Mouse (Mus musculus) T-cell, adult 2 months (primary cell): ENCODE data around the gene Acvr1.

ENCODE experiments used
- DNase-seq: peaks from one replicate; pipeline ENCODE4 v3.0.0; 2022; ENCODE audit warnings: low spot score

Acvr1 gene

DNA sequence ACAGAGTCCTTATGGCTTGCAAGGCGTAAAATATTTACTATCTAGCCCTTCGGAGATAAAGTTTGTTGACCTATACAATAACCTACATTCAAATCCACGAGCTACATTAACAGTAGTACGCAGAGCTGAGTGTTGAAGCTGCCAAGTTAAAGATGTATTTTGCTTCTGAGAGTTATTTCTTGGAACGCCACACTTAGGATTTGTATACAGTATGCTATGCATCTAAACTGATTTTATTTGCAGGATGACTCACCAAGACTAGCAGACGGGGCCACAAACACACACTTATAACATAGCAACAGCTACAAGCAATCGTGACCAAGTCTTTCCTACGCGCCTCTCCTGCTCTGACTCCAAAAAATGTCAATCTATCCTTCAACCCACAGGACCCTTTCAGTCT lies 46.2 kb downstream of the Acvr1 start:
- DNase-seq = no peak

DNA sequence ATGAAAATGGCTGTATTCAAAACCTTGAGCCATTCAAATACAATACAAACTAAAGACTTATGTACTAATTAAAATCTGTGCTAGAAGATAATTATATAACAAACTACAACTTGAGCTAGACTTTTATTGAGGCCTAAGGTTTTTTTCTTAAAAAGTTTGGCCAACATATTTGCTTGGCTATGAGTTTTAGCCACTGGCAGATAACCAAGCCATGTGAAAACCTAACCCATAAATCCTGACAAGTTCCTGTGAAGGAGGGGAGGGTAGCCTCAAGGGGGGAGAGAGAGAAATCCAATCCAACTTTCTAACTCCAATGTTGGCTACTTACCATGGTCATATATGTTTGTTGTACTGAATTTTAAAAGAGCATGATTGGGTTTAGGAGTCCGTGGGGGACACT lies 48.4 kb downstream of the Acvr1 start:
- no peak for DNase-seq

DNA sequence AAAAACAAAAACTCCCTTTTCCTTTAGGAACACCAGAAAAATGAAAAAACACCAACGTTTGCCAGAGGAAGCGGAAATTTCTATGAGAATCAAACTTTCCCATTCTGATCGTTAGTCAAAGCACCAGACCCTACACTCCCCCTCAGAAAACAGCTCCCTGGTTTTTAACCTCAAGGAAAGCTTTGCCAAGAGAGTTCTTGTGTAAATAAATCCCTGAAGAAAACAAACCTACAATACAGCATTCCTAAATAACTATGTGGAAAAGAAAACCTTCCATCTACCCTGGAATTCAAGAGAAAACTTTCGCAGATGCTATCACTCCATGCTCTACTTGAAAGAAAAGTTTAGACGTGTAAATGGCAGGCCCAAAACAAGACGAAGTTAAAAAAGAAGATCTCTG lies 50.0 kb downstream of the Acvr1 start:
- DNase-seq = no peak

DNA sequence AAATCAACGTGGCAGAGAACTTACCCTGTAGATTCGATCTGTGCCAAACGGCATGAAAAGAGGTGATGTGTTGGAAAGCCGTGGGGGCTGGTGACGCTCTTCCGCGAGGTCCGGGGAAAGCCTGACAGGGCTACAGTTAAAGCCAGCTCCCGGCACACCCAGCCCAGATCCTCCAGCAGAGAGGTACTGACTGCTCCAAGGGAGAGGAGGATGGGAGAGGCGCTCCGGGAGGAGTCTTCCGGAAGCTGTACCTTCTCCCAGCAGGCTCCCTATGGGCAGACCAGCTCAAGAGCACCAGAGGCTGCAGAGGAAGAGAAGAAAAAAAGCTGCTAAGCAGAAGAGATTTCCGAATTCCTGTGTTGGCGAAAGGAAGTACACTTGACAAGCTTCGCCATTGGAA lies 51.0 kb downstream of the Acvr1 start:
- DNase-seq = no peak

- no peak for DNase-seq
These were observed 52.5 kb downstream of the Acvr1 start for GRCm38 (mm10) chr2:58514489-58514888.

DNA sequence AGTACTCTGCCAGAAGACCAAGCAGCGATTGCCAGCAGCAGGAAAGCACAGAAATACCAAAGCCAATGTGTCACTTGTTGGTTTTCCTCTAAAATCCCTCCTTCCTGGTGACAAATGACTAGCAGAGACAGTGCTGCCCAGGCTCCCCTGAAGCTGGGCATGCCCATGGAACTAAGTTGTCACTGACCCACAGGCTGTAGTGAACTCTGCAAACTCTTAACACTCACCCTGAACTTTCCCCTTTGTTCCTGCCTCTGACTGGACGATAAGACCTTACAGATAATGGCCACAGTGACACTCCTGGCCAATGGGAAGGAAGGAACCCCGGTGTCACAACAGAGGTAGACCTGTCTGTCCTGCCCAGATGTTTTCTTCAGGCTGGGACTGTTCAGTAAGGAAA lies 53.7 kb downstream of the Acvr1 start:
- no peak for DNase-seq

DNA sequence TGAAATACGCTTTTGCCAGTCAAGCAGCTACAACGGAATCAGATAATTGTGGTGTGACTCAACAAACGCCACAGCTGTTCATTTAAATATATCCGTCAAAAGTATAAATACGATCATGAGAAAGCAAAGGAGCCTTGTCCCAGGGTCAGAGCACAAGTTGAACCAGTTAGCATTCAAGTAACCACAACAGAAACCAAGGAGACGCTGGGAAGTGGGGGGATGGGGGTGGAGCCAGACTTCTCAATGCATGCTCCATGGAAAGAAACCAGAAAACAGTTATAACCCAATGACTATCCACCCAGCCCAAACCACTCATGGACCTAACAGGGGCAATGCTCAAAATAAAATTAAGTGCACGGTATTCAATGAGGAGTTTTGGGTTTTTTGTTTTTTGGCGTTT lies 56.8 kb downstream of the Acvr1 start:
- no peak for DNase-seq

DNA sequence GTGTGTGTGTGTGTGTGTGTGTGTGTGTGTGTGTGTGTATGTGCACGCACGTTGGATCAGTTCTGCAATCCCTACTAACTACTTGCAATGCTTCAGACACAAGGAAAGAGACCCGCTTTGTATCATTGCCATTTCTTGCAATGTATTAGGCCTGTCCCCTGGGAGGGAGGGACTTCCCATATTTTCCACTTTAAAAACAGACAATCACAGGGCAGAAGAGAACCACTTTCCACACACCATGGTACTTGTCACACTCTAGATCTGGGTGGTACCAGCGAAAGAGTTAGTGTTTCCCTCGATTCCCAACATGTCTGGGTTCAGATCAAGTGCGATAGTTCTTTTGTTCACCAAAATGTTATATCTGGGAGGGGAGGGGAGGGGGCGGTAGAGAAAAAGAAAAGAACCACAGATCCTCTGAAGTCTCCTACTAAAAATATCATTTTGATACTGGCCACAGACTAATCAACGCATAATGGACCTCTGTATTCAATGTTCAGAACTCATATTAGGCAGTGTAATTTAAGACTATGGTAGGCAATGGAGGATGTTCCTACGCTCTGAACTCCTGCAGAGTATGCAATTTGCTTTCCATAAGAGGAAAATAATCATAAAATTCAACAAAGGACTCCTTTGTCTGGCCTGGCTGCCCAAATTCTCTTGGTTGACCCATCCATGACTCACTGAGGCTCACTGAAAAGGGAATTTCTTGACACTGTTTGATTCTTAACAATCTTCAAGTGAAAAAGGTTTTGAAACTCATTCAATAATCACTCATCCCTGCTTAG lies 61.5 kb downstream of the Acvr1 start:
- no peak for DNase-seq

DNA sequence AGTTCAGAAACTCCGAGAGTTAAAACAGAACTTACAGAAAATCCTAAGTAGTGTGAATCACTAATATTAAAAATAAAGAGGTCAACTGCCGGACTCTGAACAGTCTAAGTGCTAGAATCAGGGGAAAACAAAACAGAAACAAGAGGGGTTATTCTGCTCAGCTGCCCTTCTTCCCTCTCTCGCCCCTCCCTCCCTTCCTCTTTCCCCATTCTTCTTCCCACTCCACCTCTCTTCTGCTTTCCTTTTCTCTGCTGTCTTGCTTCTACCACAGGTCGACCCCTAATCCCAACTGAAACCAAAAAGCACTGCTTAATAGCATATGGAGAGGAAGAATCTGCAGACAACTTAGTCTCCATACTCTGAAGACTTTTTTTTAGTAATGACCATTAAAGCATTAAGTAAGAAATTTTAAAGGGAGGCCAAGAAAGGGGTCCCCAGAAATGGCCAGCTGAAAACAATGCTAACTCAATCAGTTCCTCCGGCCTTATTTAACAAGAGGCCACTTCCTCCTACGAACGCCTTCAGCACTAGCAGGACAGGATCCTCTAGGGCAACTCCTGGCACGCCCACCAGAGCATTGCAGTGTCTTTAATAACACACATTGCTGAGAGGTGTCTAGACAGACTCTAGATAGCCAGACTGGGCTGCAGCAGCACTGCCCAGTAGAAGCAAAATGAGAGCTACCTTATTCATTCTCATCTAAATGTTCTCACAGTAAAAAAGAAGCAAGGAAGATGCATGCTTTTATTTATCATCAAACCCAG lies 70.1 kb downstream of the Acvr1 start:
- no peak for DNase-seq

- no peak for DNase-seq
These were observed 71.7 kb downstream of the Acvr1 start for GRCm38 (mm10) chr2:58495271-58495670.

- no peak for DNase-seq
These were observed 73.0 kb downstream of the Acvr1 start for GRCm38 (mm10) chr2:58493685-58494635.

DNA sequence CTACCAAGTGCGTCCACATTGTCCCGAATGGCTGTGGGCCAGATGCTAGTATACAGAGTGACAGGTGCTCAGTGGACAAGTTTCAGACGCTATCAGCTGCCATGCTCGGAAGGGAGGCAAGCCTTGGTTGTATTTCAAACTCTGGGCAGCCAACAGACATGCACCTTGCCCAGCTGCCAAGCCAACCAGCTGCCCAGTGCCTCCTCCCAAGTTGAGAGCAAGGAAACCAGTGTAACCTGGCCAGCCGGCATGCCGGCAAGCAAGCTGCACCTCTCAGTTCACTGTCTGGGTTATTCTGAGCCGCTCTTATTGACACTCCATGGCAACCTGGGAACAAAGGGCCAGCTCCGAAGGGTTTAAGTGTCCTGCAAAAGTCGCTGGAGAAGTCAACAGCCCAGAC lies 77.7 kb downstream of the Acvr1 start:
- DNase-seq = no peak

- no peak for DNase-seq
These were observed 78.6 kb downstream of the Acvr1 start for GRCm38 (mm10) chr2:58488404-58488803.

GRCm38 (mm10) chr2:58487279-58487560 lies 79.7 kb downstream of the Acvr1 start:
- no peak for DNase-seq

GRCm38 (mm10) chr2:58486441-58487278 lies 80.3 kb downstream of the Acvr1 start:
- DNase-seq = no peak

- DNase-seq = no peak
These were observed 81.3 kb downstream of the Acvr1 start for GRCm38 (mm10) chr2:58485683-58486082.

GRCm38 (mm10) chr2:58485152-58485551 lies 81.8 kb downstream of the Acvr1 start:
- DNase-seq = no peak

DNA sequence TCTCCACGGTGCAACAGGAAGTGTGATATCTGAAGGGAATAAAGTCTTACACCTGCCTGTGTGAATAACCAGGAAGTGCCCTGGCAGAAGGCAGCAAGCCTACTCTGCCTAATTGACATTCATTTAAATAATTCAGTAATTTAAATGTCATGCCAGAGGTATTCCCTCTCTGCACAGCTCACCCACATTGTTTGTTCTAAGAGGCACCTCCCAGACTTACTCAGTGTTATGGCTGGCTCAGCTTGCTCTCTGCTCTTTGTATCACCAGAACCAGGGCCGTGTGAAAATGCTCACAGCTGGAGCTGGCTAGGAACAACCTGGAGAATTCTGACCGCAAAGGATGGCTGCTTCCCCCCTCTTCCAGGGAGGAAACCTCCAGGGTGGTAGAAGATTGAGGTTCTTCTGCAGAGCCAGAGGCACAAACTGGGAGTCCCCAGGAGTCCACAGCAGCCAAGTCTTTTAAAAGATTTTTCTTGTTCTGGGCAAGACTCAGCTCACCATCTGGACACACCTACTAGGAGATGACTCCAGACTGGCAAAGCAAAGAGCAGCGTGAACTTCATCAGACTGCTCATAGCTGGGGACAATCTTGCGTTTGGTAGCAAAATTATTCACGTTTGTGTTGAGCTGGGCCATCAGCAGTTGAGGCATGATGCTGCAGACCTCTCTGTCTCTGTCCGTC lies 82.5 kb downstream of the Acvr1 start:
- no peak for DNase-seq

DNA sequence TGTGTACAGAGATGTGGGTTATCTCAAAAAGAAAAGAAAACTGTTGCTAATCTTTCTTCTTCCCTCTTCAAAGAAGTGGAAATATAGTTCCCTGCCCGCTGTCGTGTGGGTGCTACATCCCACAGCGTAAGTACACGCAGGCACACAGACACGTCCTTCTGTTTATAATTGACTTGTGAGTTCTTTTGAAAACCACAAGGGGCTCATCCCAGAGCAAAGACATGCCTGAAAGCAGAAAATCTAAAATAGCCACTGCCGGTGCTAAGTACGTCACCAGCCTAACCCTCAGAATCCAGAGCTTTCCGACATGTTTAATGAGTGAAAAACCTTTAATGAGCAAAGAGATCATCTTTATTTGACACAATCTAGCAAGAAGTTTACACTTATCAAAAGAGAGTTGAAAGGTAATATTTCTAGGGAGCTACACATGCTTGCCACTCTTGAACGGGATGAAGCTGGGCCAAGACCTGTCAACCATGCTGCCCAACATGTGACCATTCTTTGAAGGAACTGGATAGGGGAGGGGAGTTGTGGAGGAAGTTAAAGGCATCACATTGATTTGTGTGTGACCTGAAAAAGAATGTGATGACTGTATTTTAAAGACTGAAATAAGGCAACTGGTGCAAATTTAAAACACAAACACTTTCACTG lies 85.4 kb downstream of the Acvr1 start:
- DNase-seq = peak; percentile 13

DNA sequence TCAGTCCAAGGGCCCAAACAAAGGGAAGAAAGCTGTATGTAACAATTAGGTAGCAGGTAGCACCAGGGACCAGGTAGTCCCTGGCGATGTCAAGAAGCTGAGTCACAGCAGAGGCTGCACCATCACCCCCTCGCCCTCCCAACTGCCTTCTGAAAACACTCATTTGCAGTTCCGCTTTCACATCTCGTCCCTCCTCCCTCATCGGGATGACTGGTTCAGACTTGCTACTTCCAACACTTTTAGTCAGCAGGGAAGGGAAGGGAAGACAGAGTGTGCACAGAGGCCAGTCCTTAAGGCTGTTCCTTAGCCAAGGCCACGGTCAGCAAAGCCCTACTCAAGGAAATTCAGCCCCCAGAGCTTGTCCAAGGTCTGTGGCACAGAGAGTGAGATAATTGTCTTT lies 86.2 kb downstream of the Acvr1 start:
- DNase-seq = no peak

GRCm38 (mm10) chr2:58479536-58479935 lies 87.4 kb downstream of the Acvr1 start:
- DNase-seq = no peak
